Mouse (Mus musculus) heart, adult 2 months (tissue): Measurements from ENCODE around the gene Olfr153.

ENCODE experiments used
- CTCF ChIP-seq: fragments of 200-600 bp; IDR thresholded peaks from 2 replicates; pipeline ENCODE4 v1.8.1; 2022; ENCODE audit warnings: antibody characterized with exemption, mild to moderate bottlenecking, moderate library complexity
- EP300 ChIP-seq: fragments of 200-500 bp; IDR thresholded peaks from 2 replicates; pipeline ENCODE4 v1.6.1; 2011; ENCODE audit warnings: low read depth, low read length, control low read depth; ENCODE audit not compliant: insufficient read depth
- POLR2A ChIP-seq: fragments of 200-500 bp; IDR thresholded peaks from 2 replicates; pipeline ENCODE4 v1.6.1; 2011; ENCODE audit warnings: mild to moderate bottlenecking, low read depth, low read length, control low read depth; ENCODE audit not compliant: insufficient read depth

GRCm38 (mm10) chr2:87534826-87535225, 3.2 kb downstream of the Olfr153 start:
- TF ChIP-seq POLR2A (no peak), CTCF (no peak), EP300 (no peak)
